Mouse (Mus musculus): ENCODE measurements around the gene Rab3gap1.

Gene Rab3gap1

DNA sequence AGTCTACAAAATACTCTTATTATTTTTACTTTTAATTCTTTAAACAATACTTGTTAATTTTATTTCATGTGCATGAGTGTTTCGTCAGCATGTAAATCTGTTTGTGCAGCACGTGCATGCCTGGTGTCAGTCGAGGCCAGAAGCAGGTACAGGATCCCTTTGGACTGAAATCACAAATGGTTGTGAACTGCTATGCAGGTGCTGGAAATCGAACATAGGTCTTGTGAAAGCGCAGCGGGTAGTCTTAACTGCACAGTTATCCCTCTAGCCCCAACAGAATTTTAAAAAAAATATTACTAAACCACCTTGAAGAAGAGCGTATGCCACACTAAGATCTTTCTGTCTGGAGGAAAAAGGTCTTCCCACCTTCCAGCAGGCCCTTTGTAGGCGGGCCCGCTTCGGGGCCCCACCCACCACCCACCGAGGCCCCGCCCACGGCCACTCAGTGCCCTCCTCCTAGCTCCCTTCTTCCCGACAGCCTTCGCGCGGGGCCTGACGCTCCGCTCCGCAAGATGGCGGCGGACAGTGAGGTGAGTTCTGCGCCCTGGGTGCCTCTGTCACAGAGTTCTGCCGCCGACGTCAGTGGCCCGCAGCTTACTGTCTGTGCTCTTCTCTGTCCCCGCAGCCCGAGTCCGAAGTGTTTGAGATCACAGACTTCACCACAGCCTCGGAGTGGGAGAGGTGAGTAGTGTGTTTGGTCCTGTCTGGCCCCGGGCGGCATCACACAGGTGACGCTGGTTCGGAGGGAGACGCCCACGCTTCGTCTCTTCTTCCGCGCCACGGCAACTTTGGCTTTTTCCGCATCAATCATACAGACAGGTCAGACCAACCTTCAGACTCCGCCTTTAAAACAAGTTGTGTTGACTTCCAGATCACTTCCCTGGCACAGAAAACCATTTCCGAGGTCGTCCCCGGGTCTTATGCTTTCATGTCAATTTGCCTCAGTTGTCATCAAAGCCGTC is at the start of gene Rab3gap1:
TSS of gene Rab3gap1 (plus strand) at position 474 of the 962 bp plus-strand sequence.
- peak; percentile 88 for DNase-seq (ENCODE audit: low read depth, low spot score)

DNA sequence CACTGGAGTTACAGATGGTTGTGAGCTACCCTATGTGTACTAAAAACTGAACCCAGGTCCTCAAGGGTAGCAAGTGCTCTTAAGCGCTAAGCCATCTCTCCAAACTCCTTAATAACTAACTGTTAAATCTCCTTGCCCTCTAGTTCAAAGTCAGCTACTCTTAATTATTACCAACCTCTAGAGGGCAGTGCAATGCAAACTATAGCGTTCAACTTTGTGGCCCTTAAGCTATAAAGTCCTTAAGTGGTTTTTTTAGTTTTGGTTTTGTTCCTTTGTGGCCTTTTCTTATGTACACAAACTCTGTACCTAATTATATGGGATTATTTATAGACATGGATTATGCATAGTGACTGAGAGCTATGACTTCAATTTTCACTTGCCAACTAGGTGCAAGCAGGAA is 41.2 kb upstream of the Rab3gap1 start:
- peak; percentile 87 for DNase-seq (ENCODE audit: low read depth, low spot score)

DNA sequence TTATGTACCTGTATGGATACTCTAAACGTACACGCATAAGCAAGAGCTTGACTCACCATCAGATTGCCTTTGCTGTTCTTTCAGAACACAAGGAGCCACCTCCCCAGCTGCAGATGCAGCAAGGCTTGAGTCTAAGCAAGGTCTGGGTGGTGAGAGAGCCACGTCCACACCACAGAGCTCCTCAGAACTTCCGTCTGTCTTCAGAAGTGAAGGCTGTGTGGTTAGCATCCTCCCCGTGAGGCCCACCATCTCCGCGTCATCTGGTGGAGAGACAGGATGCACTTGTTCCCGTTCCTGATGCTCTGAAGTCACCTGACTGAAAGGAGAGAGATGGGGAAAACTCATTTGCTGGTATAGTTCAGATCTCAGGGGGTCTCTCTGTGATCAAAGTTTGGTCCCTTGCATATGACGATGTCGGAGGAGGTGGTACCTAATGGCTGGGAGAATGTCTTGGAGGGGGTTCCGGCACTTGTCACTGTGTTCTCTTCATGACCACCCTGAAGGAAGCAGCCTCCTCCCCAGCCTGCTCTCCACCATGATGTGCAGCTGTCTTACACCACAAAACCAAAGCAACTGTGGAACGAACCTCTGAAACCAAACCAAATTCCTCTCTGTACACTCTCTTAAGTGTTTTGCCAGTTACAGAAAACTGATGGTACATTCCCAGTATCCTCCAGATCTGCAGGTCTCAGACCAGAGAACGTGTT is 38.2 kb upstream of the Rab3gap1 start:
- no peak for DNase-seq (ENCODE audit: low read depth, low spot score)

DNA sequence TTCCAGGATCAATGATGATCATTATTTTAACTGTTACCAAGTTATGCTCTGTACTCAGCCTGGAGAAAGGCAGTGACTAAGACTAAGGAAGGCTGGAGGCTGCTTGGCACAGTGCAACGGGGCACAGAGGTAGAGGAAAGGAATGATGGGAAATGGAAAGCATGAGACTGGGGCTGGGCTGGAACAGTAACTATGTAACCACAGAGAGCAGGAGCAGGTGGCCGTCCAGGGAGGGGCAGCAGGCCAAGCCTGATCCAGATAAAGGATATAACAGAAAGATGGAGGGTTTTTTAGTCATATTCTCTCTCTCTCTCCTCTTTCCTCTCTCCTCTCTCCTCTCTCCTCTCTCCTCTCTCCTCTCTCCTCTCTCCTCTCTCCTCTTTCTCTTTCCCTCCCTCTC is 34.9 kb upstream of the Rab3gap1 start:
- peak; percentile 25 for DNase-seq (ENCODE audit: low read depth, low spot score)

DNA sequence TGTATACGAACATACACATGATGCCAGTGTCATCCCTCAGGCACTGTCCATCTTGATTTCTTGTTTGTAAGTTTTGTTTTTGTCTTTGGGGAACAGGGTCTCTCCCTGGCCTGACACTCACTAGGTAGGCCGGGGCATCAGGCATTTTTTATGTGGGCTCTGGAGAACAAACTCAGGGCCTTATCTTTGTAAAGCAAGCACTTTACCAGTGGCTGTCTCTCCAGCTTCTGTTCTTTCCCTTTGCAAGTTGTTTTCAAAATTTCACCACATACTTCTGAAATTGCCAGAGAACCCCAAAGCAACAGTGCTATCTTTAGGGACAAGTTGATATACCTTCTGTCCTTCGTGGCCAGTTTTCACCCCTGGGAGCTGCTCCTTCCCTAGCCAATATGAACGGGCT is 34.4 kb upstream of the Rab3gap1 start:
- DNase-seq (ENCODE audit: low read depth, low spot score): no peak

DNA sequence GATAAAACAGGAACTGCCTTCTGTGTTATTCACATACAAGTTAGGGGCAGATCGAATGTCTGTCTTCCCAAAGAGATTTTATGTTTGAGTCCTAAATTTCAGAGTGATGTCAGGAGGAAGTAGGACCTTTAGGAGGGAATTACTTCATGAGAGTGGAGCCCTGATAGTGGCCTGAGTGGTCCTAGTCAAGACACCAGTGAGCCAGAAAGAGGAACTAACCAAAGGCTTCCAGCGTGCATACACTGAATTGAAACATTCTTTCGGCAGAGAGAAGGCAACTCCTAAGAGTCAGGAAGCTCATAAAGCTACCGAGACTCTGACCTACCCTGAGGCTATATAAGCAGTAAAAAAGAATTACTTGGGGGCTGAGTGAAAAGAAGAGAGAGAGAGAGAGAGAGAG is 32.0 kb upstream of the Rab3gap1 start:
- DNase-seq (ENCODE audit: low read depth, low spot score): no peak

DNA sequence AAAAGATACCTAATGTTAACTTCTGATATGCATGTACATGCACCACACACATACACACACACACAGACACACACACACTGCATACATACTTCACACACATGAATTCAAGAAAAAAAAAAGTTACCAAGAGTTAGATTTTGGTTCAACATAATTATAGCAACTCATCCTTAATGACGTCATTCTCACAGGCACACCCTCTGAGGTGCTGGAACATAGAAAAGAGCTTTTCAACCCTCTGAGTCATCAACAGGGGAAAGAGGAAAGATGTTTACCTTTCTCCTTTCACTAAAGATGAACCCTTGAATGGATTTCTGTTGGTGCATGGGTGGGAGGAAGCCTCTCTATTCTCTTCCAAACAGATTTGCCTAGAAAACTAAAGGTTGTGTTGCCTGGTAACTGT is 30.0 kb upstream of the Rab3gap1 start:
- peak; percentile 39 for DNase-seq (ENCODE audit: low read depth, low spot score)

DNA sequence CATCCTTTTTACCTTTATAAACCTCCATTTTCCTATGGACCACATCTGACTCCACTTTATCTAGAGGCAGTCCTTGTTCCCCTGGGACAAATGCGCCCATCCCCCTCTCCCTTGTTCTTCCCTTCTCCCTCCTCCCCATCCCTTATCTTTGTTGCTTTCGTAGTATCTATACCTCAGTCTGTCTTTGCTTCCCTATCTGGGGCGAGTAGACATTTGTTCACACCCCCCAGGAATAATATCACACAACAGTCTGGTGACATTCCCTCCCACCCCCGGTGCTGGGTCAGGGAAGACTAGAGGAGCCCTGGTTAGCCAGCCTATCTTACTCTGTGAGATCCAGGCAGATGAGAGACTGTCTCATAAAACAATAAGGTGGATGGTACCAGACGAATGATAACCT is 23.1 kb upstream of the Rab3gap1 start:
- DNase-seq (ENCODE audit: low read depth, low spot score): no peak

DNA sequence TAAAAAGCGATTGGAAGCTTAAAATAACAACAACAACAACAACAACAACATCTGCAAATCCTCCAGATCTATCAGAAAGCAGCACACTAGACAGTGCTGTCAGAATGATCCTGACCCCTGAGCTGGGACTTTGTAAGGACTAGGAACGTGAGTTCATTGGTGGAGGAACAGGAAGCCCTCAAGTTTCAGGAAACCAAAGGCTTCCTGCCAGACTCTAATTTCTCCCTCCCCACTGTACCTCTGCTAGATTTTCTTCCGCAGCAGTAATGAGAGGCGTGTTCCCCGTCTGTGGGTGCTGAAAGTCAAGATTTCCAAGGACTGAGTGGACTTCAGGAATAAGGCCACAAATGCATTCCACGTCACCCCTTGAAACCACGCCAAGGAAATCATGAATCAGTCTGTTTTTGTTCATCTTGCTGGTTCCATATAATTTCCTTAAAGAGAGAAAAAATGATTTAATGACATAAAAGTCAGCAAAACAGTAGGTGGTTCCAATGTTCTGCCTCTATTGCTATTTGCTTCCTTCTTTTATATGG is 18.4 kb upstream of the Rab3gap1 start:
- peak; percentile 88 for DNase-seq (ENCODE audit: low read depth, low spot score)

DNA sequence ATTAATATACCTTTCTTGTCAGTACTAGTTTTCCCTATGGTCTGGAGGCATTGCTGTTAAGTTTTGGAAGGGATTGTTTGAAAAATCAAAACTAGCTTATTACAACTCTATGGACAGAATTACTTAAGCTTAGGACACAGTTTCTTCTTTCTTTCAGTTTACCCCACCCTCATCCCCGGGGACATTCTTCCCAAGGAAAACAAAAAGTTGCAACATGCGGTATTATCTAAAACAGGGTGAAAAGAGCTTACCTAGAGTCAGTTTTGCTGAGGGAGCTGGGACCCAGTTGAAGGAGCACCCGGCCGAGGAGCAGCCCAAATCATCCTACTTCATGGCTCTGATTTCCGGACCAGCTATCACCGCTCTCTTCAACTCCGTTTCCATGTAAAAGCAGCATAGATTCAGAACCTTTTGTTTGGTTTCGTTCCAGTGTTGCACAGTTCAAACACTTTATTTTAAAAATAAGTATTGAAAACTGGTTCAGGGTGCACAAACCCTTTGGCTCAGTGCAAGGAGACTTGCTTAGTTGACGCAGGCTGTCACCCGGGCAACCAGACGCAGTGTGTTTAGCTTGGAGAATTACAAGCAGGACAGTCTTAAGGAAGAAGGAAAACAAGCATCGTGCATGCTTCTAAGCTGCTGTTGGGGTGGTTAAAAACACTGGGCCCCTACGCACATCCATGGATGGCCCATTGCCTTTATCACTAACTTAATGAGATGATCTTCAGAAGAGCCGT is 13.9 kb upstream of the Rab3gap1 start, which contains the start of gene Map3k19:
TSS of gene Map3k19 (minus strand) at position 546 of the 737 bp plus-strand sequence.
- no peak for DNase-seq (ENCODE audit: low read depth, low spot score)

DNA sequence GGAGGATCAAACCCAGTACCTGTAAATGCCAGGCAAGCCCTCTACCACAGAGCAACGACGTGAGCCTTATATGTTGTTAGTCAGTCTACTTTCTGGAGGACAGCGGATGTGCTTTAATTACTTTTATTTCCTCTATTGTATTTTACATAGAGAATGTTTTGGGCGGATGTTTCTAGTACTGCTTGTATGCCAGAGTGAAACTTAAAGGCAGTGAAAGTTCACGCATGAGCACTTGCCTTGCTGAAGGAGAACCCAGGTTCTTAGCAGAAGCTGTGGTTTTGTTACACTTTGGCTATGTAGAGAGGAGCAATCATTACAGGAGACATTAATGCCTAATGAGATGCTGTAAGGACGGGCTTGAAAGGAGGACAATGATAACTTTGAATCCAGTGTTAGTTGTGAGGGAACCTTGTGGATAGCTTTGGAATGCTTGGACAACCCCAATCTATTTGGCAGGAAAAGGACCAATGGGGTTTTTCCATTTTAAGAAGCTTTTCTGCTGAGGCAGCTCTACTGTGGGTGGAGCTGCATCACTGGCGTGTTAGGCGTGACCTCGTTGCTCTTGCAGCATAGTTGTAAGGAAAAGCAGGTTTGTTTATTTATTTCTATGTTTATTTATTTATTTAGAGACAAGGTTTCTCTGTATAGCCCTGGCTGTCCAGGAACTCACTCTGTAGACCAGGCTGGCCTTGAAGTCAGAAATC is 9.5 kb upstream of the Rab3gap1 start:
- no peak for DNase-seq (ENCODE audit: low read depth, low spot score)

DNA sequence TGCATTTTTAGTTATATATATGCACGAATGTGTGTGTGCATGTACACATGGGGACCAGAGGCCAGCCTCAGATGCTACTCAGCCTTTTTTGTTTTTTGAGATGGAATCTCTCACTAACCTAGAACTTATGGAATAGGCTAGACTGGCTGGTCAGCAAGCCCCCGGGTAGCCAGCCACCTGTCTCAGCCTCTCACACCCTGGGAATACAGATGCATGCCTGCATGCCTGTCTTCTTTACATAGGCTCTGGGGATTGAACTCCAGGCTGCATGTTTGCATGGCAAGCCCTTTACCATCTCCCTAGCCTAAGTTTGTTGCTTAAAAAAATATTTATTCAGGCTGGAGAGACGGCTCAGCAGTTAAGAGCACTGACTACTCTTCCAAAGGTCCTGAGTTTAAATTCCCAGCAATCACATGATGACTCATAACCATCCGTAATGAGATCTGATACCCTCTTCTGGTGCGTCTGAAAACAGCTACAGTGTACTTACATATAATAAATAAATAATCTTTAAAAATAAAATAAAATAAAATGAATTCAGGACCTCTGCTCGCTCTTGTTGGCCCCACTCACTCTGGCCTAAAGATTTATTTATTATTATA is 8.7 kb upstream of the Rab3gap1 start:
- peak; percentile 61 for DNase-seq (ENCODE audit: low read depth, low spot score)

DNA sequence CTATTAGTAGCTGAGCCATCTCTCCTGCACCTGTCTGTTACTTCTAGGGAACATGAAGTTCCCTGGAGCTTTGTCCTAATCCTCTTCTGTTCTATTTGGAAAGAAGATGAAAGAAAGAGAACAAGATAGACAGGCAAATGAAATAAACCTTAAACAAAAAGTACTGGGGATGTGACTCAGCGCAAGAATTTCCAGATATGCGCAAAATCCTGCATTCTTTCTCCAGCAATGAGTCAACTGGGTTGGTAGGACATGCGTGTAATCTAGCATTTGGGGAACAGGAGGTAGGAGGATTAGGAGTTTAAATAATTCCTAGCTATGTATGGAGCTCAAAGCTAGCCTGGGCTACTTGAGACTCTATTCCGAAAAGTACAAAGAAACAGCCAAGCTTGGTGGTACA is 8.1 kb upstream of the Rab3gap1 start:
- peak; percentile 79 for DNase-seq (ENCODE audit: low read depth, low spot score)

DNA sequence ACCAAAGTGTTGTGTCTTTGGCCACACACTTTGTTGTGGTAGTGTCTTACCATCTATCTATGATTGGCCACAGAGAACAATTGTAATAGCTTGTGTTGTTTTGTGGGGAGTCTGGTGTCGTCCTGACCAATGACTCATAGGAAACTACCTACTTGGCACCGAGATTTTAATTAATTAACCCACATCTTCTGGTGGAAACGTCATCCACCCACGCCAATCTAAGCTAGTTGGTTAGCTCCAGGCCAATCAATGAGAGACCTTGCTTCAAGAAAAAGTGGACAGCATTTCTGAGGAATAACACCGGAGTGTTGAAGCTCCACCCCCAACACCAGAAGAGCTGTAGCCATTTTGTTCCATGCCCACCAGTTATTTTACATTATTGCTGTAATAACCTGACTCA is 6.7 kb upstream of the Rab3gap1 start:
- no peak for DNase-seq (ENCODE audit: low read depth, low spot score)

DNA sequence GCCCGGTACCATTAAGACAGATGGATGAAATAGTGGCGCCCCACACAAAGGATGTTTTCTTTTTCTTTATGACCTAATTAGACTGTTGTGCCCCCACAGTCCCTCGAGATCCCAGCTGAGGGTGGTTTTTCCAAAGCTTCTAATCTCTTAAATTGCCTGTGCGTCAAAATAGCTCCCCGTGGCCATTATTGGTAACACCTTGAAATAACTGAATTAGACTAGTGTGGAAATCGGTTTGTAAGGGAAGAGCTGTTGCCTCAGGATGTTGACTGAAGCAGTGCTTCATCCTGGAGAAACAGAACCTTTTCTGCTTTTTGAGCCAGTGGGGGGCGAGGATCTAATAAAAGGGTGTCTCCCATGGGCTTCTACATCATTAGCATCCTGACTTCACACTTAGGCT is 4.8 kb upstream of the Rab3gap1 start:
- DNase-seq (ENCODE audit: low read depth, low spot score): no peak

DNA sequence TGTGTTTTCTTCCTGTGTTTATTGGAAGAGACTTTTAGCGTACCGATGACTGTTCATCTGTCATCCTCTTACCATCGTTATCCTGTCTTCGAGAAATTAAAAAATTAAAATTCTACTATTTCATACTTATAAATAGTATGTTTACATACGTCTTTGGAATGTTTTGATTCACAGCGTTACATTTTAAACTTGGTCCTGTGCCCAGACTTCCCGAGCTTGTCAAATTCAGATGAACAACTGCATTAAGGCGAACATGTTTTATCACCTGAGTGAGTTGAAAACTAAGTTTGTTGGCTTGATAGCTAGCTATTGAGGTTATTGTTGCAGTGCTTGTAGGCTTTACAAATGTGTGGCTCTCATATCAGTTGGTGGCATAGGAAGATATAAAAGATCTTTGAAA is 703 bp downstream of the Rab3gap1 start:
- no peak for DNase-seq (ENCODE audit: low read depth, low spot score)

DNA sequence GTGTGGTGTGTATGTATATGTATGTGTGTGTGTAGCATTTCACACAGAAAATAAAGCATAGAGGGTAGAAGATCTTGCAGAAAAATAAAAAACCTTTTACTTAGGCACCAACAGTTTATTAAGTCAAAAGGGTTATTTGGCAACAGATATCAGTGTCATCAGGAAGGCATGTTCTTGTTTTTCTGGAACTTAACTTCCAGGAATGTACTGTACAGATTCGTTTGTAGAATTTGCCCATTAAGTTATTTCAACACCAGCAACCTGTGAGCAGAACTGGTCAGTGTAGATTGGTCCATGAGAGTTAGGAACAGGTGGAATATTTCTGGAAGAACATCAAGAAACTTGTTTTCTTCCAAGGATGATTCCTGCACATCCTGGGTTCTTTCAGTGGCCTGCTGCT is 30.8 kb downstream of the Rab3gap1 start:
- DNase-seq (ENCODE audit: low read depth, low spot score): no peak

DNA sequence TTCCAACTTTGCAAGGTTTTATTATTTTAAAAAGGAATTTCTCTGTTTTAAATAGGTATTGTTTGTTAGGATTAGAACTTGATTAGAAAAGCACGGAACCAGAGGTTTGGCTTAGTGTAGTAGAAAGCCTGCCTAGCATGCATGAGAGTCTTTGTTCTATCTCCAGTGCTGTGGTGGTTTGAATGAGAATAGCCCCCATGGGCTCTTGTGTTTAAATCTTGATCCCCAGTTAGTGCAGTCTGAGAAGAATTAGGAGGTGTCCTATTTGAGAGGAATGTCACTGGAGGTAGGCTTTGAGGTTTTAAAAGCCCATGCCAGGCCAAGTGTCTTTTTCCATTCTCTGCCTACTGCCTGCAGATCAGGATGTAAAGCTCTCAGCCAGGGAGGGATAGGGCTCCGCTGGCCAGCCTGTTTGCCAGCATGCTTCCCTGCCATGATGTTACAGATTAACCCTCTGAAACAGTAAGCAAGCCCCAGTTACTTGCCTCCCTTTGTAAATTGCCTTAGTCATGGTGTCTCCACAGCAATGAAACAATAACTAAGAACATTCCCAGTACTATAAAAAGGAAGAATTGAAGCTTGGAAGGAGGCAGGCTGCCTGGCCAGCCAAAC is 36.3 kb downstream of the Rab3gap1 start:
- DNase-seq (ENCODE audit: low read depth, low spot score): no peak

DNA sequence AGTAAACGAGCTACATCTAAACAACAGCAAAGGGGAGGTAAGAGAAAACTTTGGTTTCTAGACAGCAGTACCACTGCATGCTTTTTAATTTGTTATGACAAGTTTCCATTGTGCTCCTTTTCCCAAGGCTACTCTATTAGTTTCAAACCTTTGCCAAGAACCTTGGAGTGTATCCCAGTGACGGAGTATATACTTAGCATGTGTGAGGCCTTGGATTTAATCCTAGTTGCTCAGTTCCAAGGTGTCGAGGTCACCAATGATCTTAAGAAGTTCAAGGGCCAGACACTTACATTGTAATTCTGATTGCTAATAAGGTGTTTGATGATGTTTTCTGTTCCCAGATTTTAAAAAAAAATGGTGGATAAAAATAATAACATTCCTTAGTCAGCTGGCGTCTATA is 44.5 kb downstream of the Rab3gap1 start:
- DNase-seq (ENCODE audit: low read depth, low spot score): peak; percentile 3

DNA sequence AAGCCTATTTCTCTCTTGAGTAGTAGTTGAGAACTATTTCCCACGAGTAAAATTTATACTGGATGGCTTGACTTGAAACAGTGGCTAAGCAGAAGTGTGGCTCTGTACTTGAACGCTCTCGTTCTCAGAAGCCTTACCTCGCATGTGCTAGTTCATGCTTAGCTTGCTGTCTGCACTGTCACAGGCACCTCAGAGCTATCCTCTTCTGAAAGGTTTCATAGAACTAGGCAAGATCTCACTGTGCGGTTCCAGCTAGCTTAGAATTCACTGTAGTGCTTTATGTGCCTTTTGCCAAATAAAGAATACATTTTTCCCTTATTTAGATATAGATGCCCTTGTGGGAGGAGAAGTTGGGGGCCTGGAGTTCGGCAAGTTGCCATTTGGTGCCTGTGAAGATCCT is 46.7 kb downstream of the Rab3gap1 start:
- DNase-seq (ENCODE audit: low read depth, low spot score): no peak

All from 3T3-L1 (cell line).